Mouse (Mus musculus) hindbrain, embryonic 13.5 days (tissue): Measurements from ENCODE around the gene Sae1. TPM values are rescaled to one million over a fixed set of nuclear protein-coding genes. Genes with fewer than 3 reads are reported as not detected.

Source experiments
- ATAC-seq: fragments of 200-750 bp; cut with Nextera tagmentation; 2 replicates; pipeline ENCODE4 v1.8.0; 2017; ENCODE audit warnings: moderate TSS enrichment; ENCODE audit not compliant: low FRiP score
- H3K27ac ChIP-seq: fragments of 300-500 bp; sonication (generic); 2 replicates; pipeline ENCODE4 v1.5.1; 2015; ENCODE audit warnings: inconsistent platforms, mild to moderate bottlenecking, moderate library complexity
- H3K27me3 ChIP-seq: fragments of 300-500 bp; sonication (generic); 2 replicates; pipeline ENCODE4 v1.6.1; 2015; ENCODE audit warnings: mild to moderate bottlenecking, inconsistent platforms
- H3K36me3 ChIP-seq: fragments of 300-500 bp; sonication (generic); 2 replicates; pipeline ENCODE4 v1.6.1; 2015; ENCODE audit warnings: mild to moderate bottlenecking, inconsistent platforms
- H3K4me1 ChIP-seq: fragments of 300-500 bp; sonication (generic); replicated peaks from 2 replicates; pipeline ENCODE4 v1.6.1; 2015; ENCODE audit warnings: inconsistent platforms
- H3K4me2 ChIP-seq: fragments of 300-500 bp; sonication (generic); 2 replicates; pipeline ENCODE4 v1.6.1; 2015; ENCODE audit warnings: inconsistent platforms, mild to moderate bottlenecking, moderate library complexity
- H3K4me3 ChIP-seq: fragments of 300-500 bp; sonication (generic); 2 replicates; pipeline ENCODE4 v1.5.1; 2015; ENCODE audit warnings: mild to moderate bottlenecking, inconsistent platforms
- H3K9ac ChIP-seq: fragments of 300-500 bp; sonication (generic); 2 replicates; pipeline ENCODE4 v1.6.1; 2015; ENCODE audit warnings: mild to moderate bottlenecking, inconsistent platforms
- H3K9me3 ChIP-seq: fragments of 300-500 bp; sonication (generic); 2 replicates; pipeline ENCODE4 v1.6.1; 2016; ENCODE audit warnings: inconsistent platforms
- WGBS: fragments of 180-500 bp; shearing (Covaris S2); methylation state at CpG from one replicate; pipeline ENCODE4 v1.1.7; 2015; 5-methylcytosine and 5-hydroxymethylcytosine counted together
- polyA plus RNA-seq: library from polyadenylated mRNA; unstranded; fragments of >200 nt; fragmentation: Nextera tagmentation; extraction: Ambion mirVana; gene quantifications from 2 replicates; pipeline ENCODE4 v1.2.1, GENCODE M21; 2015

Gene Sae1
- polyA plus RNA-seq, 1 experiment from 2014 or later = 260 TPM

- Histone ChIP-seq H3K4me1 (peaks cover 10% of the 10 kb centered on the region), H3K4me3 (no peak overlapping the region), H3K9me3 (no peaks in the 10 kb centered on the region), H3K36me3 (peaks cover 64% of the 10 kb centered on the region), H3K27ac (no peak overlapping the region), H3K4me2 (no peak overlapping the region), H3K9ac (no peak overlapping the region), H3K27me3 (no peaks in the 10 kb centered on the region)
- WGBS = 88% methylated on average over 13 of the region's 13 CpGs
- no peak for ATAC-seq
Observed at GRCm38 (mm10) chr7:16282334-16282733, 105.3 kb downstream of the Sae1 start.

GRCm38 (mm10) chr7:16280721-16281120, 106.9 kb downstream of the Sae1 start:
- no peaks in the 10 kb centered on the region for H3K9me3 ChIP-seq
- no peak overlapping the region for H3K4me3 ChIP-seq
- H3K36me3 ChIP-seq = peaks cover 80% of the 10 kb centered on the region
- no peak overlapping the region for H3K27ac ChIP-seq
- peaks cover 7% of the 10 kb centered on the region for H3K4me1 ChIP-seq
- no peak for ATAC-seq
- 94% methylated on average over 11 of the region's 11 CpGs for WGBS
- H3K4me2 ChIP-seq = no peak overlapping the region
- no peak overlapping the region for H3K9ac ChIP-seq
- H3K27me3 ChIP-seq = peaks cover 8% of the 10 kb centered on the region; the same call in 1 of the 2 replicates

GRCm38 (mm10) chr7:16274922-16275890, 112.4 kb downstream of the Sae1 start:
- H3K36me3 ChIP-seq = peaks cover 49% of the 10 kb centered on the region
- WGBS = 90% methylated on average over 10 of the region's 10 CpGs
- H3K9ac ChIP-seq = peak overlapping the region; percentile 90; the same call in 1 of the 2 replicates
- H3K4me3 ChIP-seq = no peak overlapping the region
- H3K4me2 ChIP-seq = no peak overlapping the region
- H3K4me1 ChIP-seq = peaks cover 36% of the 10 kb centered on the region
- H3K27me3 ChIP-seq = peaks cover 16% of the 10 kb centered on the region; the same call in 1 of the 2 replicates
- H3K27ac ChIP-seq = no peak overlapping the region
- no peaks in the 10 kb centered on the region for H3K9me3 ChIP-seq
- ATAC-seq = no peak

- H3K9ac ChIP-seq = peak overlapping the region; percentile 90
- peaks cover 16% of the 10 kb centered on the region; the same call in 1 of the 2 replicates for H3K27me3 ChIP-seq
- peak overlapping the region; percentile 96 for H3K27ac ChIP-seq
- peak; percentile 74 for ATAC-seq
- WGBS = under 1% methylated on average over 18 of the region's 18 CpGs
- H3K4me2 ChIP-seq = peak overlapping the region; percentile 84
- peak overlapping the region; percentile 81 for H3K4me3 ChIP-seq
- peaks cover 40% of the 10 kb centered on the region for H3K36me3 ChIP-seq
- H3K4me1 ChIP-seq = peaks cover 39% of the 10 kb centered on the region
- H3K9me3 ChIP-seq = no peaks in the 10 kb centered on the region
Observed at GRCm38 (mm10) chr7:16273766-16274140, 113.9 kb downstream of the Sae1 start.

GRCm38 (mm10) chr7:16273081-16273765, 114.4 kb downstream of the Sae1 start, which contains the start of gene Inafm1:
Gene Inafm1, minus strand, starts transcription at chr7:16273617.
- peak within 1 kb of the TSS; percentile 81 for H3K4me3 ChIP-seq
- no peaks in the 10 kb centered on the region for H3K9me3 ChIP-seq
- peak within 1 kb of the TSS; percentile 96 for H3K27ac ChIP-seq
- peak within 1 kb of the TSS; percentile 90 for H3K9ac ChIP-seq
- peaks cover 39% of the 10 kb centered on the region for H3K4me1 ChIP-seq
- peaks cover 16% of the 10 kb centered on the region; the same call in 1 of the 2 replicates for H3K27me3 ChIP-seq
- WGBS = under 1% methylated on average over 31 of the region's 49 CpGs
- H3K36me3 ChIP-seq = peaks cover 34% of the 10 kb centered on the region
- peak within 1 kb of the TSS; percentile 84 for H3K4me2 ChIP-seq
- ATAC-seq = peak; percentile 88

GRCm38 (mm10) chr7:16272681-16273080, 114.9 kb downstream of the Sae1 start:
- Histone ChIP-seq H3K27ac (peak overlapping the region; percentile 96), H3K4me3 (peak overlapping the region; percentile 81), H3K9ac (peak overlapping the region; percentile 90), H3K27me3 (peaks cover 16% of the 10 kb centered on the region; the same call in 1 of the 2 replicates), H3K4me2 (peak overlapping the region; percentile 84), H3K4me1 (peaks cover 39% of the 10 kb centered on the region), H3K36me3 (peaks cover 29% of the 10 kb centered on the region), H3K9me3 (no peaks in the 10 kb centered on the region)
- WGBS = 0% methylated on average over 38 of the region's 46 CpGs
- ATAC-seq = peak; percentile 74

GRCm38 (mm10) chr7:16271139-16271538, 116.5 kb downstream of the Sae1 start:
- WGBS = 49% methylated on average over 1 of the region's 1 CpGs
- Histone ChIP-seq H3K27ac (no peak overlapping the region), H3K36me3 (peaks cover 14% of the 10 kb centered on the region), H3K4me2 (peak overlapping the region; percentile 84), H3K27me3 (peaks cover 12% of the 10 kb centered on the region; the same call in 1 of the 2 replicates), H3K4me1 (peaks cover 39% of the 10 kb centered on the region), H3K4me3 (no peak overlapping the region; the same call in 1 of the 2 replicates), H3K9me3 (no peaks in the 10 kb centered on the region), H3K9ac (peak overlapping the region; percentile 90; the same call in 1 of the 2 replicates)
- ATAC-seq = no peak

Other genes with a start within 250 kb of the Sae1 start
- 147 and 160 TPM in 2 replicates for gene Meis3, start 212.7 kb downstream of the Sae1 start, polyA plus RNA-seq
- gene Dhx34, start 165.8 kb downstream of the Sae1 start, polyA plus RNA-seq = 13.5 and 13.8 TPM in 2 replicates
- 0.08 and 0.14 TPM in 2 replicates for gene C5ar2, start 143.7 kb downstream of the Sae1 start, polyA plus RNA-seq
- 1.7 and 2.3 TPM in 2 replicates for gene C5ar1, start 128.3 kb downstream of the Sae1 start, polyA plus RNA-seq
- gene Inafm1, start 114.2 kb downstream of the Sae1 start, polyA plus RNA-seq = 33.4 and 33.8 TPM in 2 replicates
- gene Ccdc9, start 101.0 kb downstream of the Sae1 start, polyA plus RNA-seq = 23.9 and 27.9 TPM in 2 replicates
- gene Bbc3, start 79.4 kb downstream of the Sae1 start, polyA plus RNA-seq = 24.0 and 24.2 TPM in 2 replicates
- 17.4 and 18.6 TPM in 2 replicates for gene Zc3h4, start 13.1 kb upstream of the Sae1 start, polyA plus RNA-seq
- gene Tmem160, start 65.0 kb upstream of the Sae1 start, polyA plus RNA-seq = 55.9 and 60.8 TPM in 2 replicates
- 2.3 and 2.5 TPM in 2 replicates for gene Npas1, start 89.9 kb upstream of the Sae1 start, polyA plus RNA-seq
- 30.1 and 30.7 TPM in 2 replicates for gene Arhgap35, start 227.2 kb upstream of the Sae1 start, polyA plus RNA-seq